Mouse (Mus musculus): ENCODE data around the gene Ahnak.

GRCm38 (mm10) chr19:8943047-8943446, 46.0 kb upstream of the Ahnak start:
- TF ChIP-seq POLR2A (IDR thresholded peaks at IDR 0.05; ENCODE audit: insufficient read depth, low read length) (no peak), EP300 (IDR thresholded peaks at IDR 0.05; ENCODE audit: insufficient read depth, low read depth, low read length) (no peak), CTCF (IDR thresholded peaks at IDR 0.05; ENCODE audit: low read depth, low read length) (no peak)

Measured in ES-Bruce4 (cell line).